Mouse (Mus musculus): ENCODE data around the gene Hpcal4.

Hpcal4 gene

DNA sequence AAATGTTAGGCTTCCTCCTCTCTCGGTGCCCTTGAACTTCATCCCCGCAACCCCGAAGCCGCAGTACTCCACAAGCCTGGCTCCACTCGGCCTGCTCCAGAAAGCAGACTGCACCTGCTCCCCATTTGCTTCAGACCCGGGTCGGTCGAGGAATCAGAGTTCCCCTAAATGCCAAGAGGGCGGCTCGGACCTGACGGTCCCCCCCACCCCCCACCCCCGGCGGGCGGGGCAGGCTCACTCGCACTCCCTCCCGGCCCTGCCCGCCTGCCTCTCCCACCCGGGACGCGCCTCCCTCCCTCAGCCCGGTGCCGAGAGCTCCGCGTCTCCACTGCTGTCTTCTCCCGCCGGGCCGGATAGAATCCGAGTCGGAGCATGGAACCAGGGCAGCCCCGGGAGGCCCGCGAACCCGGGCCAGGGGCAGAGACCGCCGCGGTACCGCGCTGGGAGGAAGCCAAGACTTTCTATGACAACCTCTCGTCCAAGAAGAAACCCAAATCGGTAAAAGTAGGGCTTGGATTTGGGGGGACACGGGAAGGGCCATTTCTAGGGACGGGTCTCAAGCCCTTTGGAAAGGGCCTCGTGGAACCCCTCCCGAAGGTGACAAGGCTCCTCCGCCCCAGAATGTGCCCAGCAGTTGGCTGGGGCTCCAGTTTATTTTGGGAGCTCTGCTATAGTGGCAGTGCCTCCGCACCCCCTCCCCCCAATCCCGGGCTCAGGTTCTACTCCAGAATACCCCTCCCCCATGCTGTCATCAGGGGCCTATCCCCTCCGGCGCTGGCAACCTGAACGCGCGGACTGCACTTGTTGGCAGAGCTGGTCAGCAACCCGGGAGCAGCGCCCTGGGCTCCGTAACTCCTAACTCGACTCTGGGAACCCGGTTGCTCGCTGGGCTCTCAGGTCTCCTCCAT, 18.4 kb downstream of the Hpcal4 start, which contains the start of gene Nt5c1a:
Gene Nt5c1a (plus strand): TSS at position 319 of the 908 bp plus-strand sequence.
- no peak for DNase-seq (ENCODE audit: low read depth, low spot score)

DNA sequence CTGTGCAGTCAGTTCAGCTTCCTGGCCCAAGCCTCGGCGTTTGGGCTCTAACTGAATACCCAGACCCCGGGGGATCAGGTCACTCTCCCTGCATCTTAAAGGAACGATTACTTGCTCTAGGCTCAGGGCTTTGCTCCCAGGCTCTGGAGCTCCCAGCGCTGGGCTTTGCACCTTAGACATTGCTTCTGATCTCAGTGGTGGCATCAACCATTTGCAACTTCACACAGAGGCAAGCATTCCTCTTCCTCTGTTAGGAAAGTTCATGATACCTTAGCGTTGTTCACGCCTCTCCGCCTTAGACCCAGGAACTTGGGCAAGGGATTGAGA, 19.0 kb downstream of the Hpcal4 start:
- no peak for DNase-seq (ENCODE audit: low read depth, low spot score)

DNA sequence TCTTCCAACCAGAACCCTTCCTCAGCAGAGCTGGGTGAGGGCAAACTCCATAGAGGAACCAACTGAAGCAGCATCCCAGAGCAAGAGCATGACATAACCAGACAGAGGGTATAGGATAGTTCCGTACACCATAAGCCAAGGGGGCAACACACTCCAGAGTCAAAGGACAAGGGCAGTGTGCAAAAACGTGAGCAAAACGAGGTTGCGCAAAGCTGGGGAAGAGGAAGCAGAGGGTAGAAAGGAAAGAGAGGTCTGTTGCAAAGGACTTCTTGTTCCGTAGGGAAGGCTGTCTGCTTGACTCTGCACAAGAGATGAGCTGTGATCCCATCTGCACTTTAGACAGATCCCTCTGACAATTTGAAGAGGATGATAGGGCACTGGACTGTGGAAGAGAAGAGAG, 24.3 kb downstream of the Hpcal4 start:
- no peak for DNase-seq (ENCODE audit: low read depth, low spot score)

DNA sequence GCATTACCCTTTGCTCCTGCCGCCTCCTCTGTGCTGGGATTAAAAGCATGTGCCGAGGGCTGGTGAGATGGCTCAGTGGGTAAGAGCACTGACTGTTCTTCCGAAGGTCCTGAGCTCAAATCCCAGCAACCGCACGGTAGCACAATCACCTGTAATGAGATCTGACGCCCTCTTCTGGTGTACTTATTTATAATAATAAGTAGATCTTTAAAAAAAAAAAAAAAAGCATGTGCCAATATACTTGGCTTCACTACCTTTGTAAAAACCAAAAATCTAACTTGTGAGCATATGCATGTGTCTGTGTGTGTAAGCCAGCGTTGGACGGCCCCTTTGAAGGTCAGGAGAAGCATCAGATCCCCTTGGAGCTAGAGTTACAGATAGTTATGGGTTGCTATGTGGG, 28.0 kb downstream of the Hpcal4 start:
- no peak for DNase-seq (ENCODE audit: low read depth, low spot score)

DNA sequence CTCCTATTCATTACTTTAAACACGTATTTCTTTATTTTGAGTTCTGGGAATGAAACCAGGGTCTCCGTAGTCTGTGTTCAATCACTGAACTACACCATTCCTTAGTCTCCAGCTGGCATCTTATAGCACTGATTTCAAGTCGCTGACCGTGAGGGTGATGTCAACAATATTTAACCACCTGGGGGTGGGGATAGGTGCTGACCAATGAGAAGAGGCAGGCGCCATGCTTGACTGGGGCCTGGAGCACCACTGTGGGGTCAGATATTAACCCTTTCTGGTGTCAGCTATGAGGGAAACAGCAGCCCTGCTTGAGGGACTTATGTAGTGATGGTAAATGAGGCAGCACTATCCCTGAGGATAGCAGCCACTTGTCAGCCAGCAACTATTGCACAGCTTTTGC, 28.4 kb downstream of the Hpcal4 start:
- no peak for DNase-seq (ENCODE audit: low read depth, low spot score)

DNA sequence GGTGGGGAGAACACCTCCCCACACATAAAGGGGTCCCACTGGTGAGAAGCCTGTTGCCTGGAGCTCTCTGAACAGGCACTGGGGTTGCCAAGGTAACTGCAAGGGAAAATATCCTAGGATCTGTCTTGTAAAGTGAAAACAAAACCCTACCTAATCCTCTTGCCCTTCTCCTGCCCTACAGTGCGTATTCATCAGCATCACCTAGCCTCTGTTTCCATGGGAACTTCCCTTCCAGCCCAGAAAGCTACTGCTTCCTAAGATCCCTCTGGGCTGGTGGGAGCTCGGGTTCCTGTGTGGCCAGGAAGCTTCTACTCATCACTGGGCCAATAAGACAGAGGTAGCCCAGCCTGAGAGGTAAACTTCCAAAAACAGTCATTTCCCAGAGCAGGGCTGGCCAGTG, 29.3 kb downstream of the Hpcal4 start:
- no peak for DNase-seq (ENCODE audit: low read depth, low spot score)

DNA sequence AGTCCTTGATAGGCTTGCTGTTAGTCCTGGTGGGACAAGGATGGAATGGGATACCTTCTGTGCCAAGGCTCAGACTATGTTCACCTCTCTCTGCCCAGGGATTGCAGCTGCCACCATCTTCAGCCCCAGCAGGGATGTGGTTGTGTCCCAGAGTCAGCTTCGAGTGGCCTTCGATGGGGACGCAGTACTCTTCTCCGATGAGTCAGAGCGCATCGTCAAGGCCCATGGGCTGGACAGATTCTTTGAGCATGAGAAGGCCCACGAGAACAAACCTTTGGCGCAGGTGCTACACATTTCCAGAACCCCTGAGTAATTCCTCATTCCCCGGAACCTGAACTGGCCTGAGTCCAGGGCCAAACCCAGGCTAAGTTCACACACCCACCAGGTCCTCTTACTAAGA, 30.9 kb downstream of the Hpcal4 start:
- DNase-seq (ENCODE audit: low read depth, low spot score), result no peak

DNA sequence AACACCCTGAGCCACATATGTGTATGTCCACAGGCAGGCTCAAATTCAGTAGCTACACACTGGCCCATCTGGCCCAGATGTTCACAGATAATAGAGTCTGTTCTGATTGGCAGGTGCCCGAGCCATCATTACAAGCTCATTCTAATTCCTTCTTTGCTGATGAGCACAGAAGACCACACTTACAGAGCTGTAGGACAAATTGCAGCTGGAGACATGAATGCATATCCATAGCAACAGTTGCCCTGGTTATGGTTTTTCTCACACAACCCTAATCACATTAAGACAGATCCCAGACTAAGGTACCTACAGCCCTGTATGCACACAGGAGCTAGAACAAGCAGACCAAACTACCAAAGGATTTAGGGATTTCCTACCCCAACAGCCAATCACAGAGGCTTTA, 32.3 kb downstream of the Hpcal4 start:
- no peak for DNase-seq (ENCODE audit: low read depth, low spot score)

DNA sequence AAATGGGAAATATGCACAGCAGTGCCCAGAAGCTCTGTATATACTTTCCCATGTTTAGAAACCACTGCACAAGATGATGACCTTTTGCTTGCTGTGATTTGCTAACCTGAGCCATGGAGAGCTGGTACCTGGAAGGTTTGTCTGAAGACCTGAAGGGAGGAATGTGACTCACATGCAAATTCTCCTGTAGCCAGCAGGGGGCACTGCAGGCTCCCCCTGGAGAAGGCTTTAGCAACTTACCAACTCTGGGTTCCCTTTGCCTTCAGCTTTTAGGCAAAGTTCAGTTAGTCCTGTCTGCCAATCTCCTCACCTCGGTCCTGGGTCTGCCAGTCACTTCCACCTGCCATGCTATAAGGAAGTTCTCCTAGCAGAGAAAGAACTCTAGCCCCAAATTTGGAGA, 33.8 kb downstream of the Hpcal4 start:
- no peak for DNase-seq (ENCODE audit: low read depth, low spot score)

DNA sequence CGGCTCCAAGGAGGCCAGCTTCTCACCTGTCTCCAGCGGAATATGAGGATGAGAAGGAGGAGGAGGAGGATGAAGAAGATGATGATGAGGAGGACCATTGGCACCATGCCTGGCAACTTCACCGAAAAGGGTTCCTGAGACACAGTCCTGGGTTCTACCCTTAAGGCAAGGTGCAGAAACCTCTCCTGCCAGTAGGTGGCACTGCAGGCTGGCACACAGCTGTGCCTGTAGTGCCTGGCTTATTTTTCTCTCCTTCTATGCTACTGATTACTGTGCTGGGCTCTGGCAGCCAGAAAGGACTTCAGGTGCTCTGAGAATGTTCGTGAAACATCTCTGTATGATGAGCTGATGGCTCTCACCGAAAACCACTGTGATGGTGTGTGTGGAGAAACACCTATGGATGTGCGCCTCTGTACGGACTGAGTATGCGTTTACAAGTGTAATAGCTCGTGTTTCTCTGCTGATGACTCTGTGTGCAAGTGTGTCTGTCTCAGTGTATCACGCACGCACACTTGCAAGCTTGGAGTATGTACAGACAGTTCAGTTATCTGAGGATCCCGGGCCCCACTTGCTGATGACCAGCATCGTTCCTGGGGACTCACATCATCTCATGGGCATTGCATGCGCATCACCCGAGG, 36.8 kb downstream of the Hpcal4 start:
- peak; percentile 40 for DNase-seq (ENCODE audit: low read depth, low spot score)

DNA sequence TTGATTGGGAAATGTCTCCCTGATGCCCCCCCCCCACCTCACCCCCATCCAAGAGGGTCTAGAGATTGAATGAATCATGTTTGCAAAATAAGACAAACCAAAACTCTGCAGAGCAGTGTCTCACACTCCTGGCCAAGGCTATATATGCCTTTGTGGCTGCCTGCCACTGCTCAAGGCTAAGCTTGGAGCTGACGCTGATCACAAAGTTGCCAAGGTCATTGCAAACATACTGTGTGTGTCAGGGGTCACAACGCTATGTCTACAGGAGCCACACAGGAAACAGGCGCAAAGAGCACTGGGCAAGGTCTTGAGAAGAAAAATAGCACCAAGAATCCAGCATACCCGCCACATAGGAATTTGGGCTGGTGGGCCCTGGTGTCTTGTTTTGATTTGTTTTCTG, 37.6 kb downstream of the Hpcal4 start:
- DNase-seq (ENCODE audit: low read depth, low spot score), result no peak

DNA sequence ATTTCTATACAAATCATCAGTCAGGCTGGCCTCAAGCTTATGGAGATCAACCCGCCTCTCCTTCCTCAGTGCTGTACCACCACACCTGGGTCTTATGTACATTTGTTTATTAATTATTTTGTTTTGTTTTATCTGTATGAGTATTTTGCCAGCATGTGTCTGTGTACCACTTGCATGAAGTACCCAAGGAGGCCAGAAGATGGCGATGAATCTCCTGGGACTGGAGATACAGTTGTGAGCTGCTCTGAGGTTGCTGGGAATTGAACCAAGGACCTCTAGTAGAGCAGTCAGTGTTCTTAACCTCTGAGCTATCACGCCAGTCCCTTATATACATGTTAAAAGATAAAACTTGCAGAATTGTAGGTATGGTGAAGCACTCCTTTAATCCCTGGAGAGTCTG, 40.3 kb downstream of the Hpcal4 start:
- no peak for DNase-seq (ENCODE audit: low read depth, low spot score)

DNA sequence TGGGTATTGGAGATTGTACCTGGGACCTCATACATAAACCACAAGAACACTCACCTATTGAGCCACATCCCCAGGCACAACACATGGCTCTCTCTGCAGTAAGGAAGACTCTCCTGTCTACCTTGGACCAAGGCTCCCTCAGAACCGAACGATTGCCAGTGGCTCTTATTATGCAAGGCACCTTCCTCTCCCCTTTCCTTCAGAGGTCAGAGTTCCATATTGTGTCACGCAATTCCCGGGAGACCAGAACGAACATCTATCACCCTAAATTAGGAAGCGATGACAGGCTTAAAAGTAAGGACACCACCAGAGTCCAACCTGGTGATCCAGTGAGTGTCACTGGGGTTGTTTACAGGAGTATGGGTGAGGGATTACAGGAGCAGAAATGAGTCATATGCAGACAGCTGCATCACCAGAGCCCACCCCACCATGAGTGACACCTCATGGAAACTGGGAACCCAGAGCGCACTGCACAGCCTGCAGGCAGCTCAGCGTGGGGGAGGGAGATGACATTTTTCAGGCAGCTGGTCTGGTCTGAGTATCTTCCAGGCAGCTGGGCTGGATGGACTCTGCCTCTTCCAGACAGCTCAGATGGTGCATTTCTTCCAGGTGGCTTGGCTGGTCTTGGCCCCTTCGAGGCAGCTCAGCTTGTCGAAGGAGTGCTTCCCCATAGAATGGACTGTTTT, 42.8 kb downstream of the Hpcal4 start:
- DNase-seq (ENCODE audit: low read depth, low spot score), result no peak

DNA sequence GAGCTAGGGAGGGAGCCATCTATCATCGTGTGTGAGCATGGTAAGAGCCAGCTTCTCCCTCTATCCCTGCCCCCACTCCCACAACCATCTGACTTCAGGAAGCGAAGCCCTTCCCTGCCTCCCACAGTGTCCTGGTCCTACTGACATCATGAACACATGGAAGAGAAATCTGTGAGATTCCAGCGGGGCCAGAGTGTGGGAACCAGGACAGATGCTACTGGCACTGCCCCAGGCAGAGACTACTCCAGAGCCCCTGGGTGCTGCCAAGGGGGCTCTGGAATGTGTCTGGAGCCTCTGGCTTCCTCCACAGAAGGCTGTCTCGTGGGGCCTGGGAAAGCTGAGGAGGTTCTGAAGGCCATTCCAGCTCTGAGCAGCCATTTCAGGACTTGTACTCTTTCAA, 44.7 kb downstream of the Hpcal4 start:
- DNase-seq (ENCODE audit: low read depth, low spot score), result no peak

DNA sequence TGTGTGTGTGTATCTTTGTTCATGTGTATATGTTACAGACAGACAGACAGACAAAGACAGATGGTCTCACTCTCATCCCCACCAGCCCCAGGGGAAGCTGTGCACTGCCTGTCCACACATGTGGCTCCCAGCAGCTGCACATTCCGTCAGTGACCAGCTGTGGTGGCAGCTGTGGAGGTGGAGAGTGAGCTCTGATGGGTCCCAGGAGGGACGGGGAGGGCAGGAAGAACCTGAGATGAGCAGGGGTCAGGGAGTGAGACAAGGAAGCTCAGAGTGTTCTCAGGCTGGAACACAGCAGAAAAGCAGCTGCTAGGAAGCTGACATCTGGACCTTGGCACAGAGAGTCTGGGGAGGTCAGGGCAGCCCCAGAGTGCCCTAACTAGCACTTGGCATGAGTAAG, 45.2 kb downstream of the Hpcal4 start:
- no peak for DNase-seq (ENCODE audit: low read depth, low spot score)

DNA sequence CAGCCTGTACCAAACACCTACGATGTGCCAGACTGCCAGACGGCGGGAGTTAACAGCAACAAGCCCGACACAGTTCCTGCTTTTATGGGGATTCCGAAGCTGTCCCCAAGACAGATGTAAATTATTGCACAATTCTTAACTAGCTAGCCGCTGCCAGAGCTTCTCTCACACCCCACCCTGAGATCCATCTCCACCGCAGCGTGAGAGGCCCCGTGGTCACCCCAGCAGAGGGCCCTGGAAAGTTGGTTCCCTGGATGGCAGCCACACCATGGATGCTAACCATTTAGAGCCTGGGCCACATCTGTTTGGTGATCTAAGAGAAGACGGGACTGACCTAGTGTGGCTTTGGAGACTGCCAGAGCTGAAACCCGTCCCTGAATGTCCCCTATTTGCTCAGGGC, 46.1 kb downstream of the Hpcal4 start:
- no peak for DNase-seq (ENCODE audit: low read depth, low spot score)

DNA sequence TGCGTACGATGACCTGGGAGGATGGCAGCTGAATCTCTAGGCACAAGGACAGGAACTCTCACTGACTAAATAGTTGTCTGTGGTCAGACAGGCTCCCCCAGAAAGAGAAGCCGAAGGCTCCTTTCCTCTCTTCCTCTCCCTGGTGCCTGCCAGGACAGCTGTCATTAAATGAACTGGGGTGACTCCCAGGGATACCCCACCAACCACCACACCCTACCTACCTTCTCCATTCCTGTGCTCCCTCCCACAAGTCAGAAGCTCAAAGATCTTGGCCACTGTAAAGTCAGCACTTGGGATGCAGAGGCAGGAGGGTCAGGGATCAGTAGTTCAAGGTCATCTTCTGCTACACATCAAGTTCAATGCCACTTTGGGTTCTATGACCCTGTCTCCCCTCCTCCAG, 49.8 kb downstream of the Hpcal4 start:
- no peak for DNase-seq (ENCODE audit: low read depth, low spot score)

DNA sequence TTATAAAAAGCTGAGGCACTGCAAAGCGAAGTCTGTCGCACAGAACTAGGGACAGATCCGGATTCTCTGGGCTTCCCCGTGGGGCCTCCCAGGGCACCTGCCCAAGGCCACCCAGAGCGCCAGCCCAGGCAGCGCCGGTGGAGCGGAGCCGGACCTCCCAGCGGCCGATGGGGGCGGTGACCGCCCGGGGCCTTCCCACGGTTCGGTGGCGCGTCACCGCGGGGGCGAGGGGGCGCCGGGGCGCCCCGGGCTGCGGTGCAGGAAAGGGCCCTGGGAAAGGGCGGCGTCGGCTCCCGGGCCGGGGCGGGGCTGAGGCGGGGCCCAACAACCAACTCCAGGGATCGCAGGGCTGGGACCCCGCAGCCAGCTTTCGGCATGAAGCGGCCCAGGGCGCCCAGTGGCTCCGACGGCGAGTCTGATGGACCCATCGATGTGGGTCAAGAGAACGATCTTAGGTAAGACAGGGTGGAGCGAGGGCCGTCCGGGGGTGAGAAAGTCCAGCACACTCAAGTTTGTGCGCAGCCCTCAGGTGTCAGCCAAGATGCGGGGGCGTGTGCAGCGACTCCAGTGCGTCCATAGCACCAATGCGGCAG, 50.6 kb downstream of the Hpcal4 start, which contains the start of gene Heyl:
Gene Heyl (plus strand): TSS at position 65 of the 593 bp plus-strand sequence.
- DNase-seq (ENCODE audit: low read depth, low spot score), result no peak

DNA sequence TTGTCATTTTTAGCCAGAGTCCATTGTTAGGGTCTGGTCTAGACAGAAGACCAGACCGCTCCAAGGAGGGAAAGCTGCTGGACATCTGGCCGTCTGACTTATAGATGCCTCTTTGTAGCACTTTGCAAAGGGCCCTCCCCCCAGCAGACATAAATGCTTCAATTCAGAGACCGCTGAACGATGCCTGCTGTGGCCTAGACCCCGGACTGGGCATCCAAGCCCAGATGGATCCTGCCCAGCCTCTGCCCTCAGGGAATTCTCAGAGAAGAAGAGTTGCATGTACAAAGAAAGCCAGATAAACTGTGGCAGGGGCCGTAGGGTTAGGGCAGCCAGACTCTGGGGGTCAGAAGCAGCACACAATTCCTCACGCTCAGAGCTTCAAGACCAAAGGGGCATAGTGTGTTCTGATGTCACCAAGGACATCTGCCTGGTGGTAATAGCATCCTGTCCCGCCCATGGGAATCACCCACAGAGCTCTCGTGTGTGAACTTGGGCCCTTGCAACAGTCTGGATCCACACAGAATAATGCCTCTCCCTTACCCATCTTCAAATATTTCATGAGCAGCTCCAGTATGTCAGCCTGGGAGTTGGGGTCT, 52.9 kb downstream of the Hpcal4 start:
- no peak for DNase-seq (ENCODE audit: low read depth, low spot score)

DNA sequence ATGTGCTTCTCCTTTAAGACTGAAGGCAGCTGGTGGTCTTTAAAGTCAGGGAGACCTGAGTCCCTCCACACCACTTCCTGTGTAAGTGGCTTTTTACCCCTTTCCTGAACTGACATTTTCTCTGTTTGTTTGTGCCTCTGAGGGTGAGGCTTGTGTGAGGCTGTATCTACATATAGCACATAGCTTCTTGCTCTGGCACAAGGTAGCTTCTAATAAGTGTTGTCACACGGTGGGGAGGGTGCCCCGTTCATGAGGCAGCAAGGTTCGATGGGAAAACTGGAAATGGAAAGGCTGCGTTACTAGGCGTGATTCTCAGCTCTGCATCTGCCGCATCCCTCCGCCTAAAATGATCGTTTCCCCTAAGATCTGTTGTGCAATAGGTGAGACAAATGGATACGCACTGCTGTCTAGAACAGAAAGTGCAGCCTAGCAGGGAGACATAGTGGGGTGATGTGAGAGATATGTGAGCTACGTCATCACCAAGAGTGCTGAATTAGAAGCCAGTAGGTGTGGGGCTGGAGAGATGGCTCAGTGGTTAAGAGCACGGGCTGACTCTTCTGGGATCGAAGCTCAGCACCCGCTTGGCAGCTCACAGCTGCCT, 53.5 kb downstream of the Hpcal4 start:
- DNase-seq (ENCODE audit: low read depth, low spot score), result no peak
